Mouse (Mus musculus): Measurements from ENCODE around the gene Kbtbd12.
A peak's percentile ranks its signal among the peaks of the same experiment; 100 is the strongest.

Kbtbd12 gene

GRCm38 (mm10) chr6:88499481-88500404 is 138.0 kb downstream of the Kbtbd12 start:
- DNase-seq: peak; percentile 94
